Mouse (Mus musculus) ES-Bruce4 (cell line): ENCODE data around the gene Esp22.

Experiments
- CTCF ChIP-seq: IDR thresholded peaks from one replicate; pipeline ENCODE4 v1.8.1; 2011; ENCODE audit warnings: low read depth, low read length
- EP300 ChIP-seq: IDR thresholded peaks from 2 replicates; pipeline ENCODE4 v1.6.1; 2011; ENCODE audit warnings: low read depth, low read length; ENCODE audit not compliant: insufficient read depth
- POLR2A ChIP-seq: IDR thresholded peaks from one replicate; pipeline ENCODE4 v1.8.1; 2011; ENCODE audit warnings: low read length; ENCODE audit not compliant: insufficient read depth

- TF ChIP-seq CTCF = no peak
- TF ChIP-seq EP300 = no peak
- TF ChIP-seq POLR2A = no peak
Observed at GRCm38 (mm10) chr17:39063641-39064040, 31.5 kb upstream of the Esp22 start.
